Mouse (Mus musculus) layer of hippocampus, adult 18-20 months (tissue): ENCODE results near the gene Nyx. TPM values are rescaled to one million over a fixed set of nuclear protein-coding genes. Genes with fewer than 3 reads are reported as not detected.
"Not testable (repeated sequence)": the region's sequence is repeated elsewhere in the genome, so short reads cannot be mapped to it uniquely, and the experiment has no call there.

Experiments used
- DNase-seq, 2 experiments: peaks; one replicate each; pipeline ENCODE4 v3.0.0; 2022; ENCODE audit warnings: low spot score in 2 of 2
- long read RNA-seq: library from polyadenylated mRNA; stranded (forward); transcript quantifications from one replicate; pipeline ENCODE4 v2.0.0, GENCODE M21; 2021
- total RNA-seq, 2 experiments: library from RNA; stranded (reverse); gene quantifications; 2 replicates each; pipeline ENCODE4 v1.2.3; 2021

The Nyx gene
- total RNA-seq, result under 1 TPM; 0.62 to 0.76 TPM
- long read RNA-seq, result 0 reads

- DNase-seq, result no peak
Observed at GRCm38 (mm10) chrX:13465810-13466209, at the start of gene Nyx. Nyx (plus strand) TSS chrX:13466110.

DNA sequence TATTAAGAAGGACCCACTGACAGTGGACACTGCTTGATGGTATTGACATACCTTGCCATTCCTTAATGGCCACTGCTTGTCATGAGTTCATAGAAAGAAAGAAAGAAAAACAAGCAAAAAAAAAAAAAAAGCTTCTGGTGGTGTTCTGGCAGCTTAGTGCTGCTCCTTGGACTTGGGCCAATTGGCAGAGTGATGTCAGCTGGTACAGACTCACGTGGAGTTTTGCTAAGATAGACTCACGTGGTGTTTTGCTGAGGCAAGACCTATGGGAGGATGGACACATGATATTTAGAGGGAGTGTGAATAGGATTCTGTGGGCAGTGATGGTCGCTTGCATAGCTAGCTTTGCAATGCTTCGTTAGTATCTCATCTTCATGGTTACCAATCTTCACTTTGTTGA, 43.9 kb upstream of the Nyx start:
- DNase-seq, result no peak

DNA sequence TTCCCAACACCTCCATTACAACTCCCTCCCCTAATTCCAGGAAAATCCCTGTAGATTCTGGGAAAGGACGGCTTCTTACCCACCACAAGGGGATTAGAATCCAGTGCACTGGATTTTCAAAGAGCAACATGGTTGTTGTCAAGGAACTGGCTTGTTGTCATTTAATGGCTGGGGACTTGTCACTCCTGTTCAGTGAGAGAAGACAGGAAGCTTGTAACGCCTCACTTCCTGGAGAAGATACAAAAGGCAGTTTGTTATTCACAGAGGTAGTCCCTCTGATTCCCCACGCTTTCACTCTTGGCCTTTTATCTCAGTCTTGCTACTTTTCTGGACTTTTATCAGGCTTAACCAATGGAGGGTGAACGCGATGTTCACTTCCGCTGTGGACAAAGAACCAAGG, 34.5 kb upstream of the Nyx start:
- no peak for DNase-seq

DNA sequence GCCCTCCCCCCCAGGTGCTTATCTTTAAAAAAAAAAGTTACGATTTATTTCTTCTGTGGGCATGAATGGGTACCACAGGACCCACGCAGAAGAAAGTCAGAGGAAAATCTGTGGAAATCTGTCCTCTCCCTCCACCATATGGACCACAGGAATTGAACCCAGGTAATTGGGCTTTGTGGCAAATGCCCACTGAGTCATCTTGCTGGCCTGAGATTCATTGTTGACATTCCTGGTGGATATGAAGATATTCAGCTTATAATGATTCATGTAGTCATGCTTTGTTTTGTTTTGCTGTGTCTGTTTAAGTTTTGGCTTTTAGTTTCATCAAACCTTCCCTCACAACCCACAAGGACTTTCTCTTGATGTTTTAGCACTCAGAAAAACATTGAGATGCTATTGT, 29.9 kb upstream of the Nyx start:
- DNase-seq, result not testable (repeated sequence)

GRCm38 (mm10) chrX:13456544-13456943, 9.4 kb upstream of the Nyx start:
- not testable (repeated sequence) for DNase-seq

DNA sequence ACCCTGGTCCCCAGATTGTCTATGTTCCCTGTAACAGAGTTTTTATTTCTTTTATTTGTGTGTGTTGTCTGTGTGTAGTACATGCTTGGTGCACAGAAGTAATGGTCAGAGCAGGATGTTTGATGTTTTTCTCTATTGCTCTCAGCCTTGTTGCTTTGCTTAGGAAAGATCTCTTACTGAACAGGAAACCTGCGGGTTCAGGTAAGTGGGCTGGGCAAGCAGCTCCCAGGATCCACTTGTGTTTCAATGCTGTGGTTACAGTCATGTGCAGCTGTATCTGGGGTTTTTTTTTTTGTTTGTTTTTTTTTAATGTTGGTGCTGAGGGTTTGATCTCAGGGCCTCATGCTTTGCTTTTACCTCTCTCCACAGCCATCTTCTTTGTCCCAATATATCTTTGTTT, 7.1 kb upstream of the Nyx start:
- DNase-seq, result no peak

DNA sequence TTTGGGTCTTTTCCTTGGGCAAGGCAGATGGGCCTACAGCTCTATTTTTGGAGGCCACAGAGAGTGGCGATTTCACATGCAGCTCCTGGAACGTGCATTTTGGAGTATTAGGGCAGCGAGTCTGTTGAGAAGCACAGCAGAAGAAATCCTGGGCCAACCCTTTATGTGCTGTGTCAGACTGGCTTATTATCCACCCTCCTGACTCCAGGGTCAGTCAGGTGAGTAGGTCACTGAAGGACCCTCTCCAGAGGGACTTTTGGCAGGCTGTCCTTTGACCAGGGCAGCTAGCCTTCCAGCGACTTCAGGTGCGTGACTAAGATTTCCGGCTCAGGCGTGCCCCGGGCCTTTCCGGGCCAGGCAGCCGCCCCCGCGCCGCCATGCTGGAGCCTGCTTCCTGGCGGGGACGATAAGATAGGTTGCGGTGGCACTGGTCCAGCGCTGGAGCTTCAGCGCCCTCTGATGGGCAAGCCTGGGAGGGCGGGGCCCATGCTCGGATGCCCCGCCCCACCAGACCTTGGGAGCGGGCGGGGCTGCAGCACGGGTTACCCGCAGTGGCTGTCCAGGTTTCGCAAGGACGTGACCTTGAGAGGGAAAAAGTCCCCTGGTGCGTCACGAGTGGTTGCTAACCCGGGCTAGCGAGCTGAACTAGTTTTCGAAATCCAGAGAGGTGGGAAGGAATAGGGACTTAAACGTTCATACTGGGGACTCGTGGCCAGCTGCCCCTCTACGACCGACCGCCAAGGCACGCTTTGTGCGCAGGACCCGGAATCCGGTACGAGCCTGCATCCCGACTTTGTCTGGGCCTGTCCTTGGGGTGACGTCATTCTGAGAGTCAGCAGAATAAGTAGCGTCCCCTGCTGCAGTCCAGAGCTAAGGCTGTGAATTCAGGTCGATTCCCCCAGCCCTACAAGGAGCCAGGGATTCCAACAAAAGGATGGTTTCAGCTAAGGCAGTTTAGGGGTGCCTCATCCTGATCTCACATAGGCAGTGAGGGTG, 4.3 kb upstream of the Nyx start:
- DNase-seq, result peak; percentile 64 to 88

DNA sequence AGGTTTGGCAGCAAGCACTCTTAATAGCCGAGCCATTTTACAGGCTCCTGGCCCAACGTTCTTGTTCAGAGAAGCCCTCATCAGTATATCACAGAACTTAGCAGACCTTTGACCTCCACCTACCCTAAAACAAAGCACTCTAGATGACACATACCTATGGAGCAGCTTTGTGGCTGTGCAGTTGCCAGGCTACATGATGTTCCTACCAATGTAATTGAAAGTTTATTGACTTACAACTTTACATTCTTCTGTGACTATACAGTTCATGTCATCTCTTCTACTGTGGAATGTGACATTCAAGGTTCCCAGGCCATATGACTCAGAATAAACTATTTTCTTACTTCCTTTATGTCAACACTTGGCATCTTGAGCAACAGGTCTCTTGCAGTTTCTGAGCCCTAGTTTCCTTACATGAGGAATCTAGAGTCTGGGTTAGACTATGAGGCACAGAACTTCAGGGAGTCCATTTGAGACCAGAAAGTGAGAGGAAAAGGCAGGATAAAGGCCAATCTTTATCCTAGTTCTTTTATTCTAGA, 2.9 kb upstream of the Nyx start:
- DNase-seq, result no peak

- DNase-seq, result no peak
Observed at GRCm38 (mm10) chrX:13466681-13467080, 771 bp downstream of the Nyx start.

DNA sequence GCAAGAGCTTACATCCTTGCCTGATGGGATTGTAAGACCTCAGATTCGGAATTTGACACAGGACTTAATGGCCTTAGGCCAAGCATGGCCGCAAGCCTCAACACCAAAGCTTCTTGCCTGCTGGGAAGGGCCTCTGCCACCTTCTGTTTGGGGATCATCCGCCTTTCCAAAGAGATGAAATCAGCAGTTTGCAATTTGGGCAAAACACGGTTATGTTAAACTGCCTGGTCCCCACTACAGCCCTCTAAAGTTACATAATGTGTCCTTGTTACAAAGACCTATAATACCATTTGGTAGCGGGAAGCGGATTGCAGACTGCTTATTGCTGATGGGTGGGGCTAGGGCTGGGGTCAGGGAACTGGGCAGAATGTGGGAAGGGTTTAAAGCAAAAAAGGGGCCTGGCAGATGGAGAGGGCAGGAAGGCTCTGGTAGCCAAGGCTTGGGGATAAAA, 1.2 kb downstream of the Nyx start:
- DNase-seq, result no peak

GRCm38 (mm10) chrX:13469160-13470116, 3.5 kb downstream of the Nyx start:
- peak; percentile 59 to 86 for DNase-seq

DNA sequence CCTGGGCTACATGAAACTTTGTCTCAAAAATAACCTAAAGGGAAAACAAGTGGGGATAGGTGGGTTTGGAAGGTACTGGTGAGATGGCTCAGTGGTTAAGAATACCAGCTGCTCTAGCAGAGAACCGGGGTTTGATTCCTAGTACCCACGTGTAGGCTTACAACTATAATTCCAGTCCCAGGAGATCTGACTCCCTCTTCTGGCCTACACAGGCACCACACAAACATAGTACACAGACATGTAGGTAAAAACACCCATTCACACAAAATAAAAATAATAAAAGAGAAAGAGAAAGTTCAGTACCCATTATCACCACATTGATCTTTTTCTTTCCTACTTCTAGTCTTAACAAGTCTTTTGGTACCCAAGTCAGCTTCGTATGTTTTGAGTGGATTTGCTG, 6.0 kb downstream of the Nyx start:
- no peak for DNase-seq

- no peak for DNase-seq
Observed at GRCm38 (mm10) chrX:13472751-13473225, 6.9 kb downstream of the Nyx start.

- no peak for DNase-seq
Observed at GRCm38 (mm10) chrX:13475382-13475781, 9.5 kb downstream of the Nyx start.

- DNase-seq, result no peak
Observed at GRCm38 (mm10) chrX:13477596-13477995, 11.7 kb downstream of the Nyx start.

DNA sequence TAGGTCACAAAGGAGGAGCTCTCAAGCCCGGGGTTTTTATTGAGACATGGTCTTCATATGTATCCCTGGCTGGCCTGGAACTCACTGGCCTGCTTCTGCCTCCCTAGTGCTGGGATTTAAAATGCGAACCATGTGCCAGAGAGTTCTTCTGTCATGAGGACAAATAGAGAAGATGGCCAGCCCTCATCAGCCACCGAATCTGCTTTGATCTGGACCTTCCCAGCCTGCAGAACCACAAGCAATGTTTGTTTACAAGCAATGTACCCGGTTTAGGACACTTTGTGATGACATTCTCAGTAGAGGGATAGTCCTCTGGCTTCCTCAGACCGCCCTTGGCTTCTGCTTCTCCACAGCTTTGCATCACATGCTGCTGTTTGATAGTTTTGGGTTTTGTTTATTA, 12.4 kb downstream of the Nyx start:
- DNase-seq, result no peak

GRCm38 (mm10) chrX:13479570-13479969, 13.7 kb downstream of the Nyx start:
- no peak for DNase-seq

GRCm38 (mm10) chrX:13482576-13482975, 16.7 kb downstream of the Nyx start:
- DNase-seq, result no peak

DNA sequence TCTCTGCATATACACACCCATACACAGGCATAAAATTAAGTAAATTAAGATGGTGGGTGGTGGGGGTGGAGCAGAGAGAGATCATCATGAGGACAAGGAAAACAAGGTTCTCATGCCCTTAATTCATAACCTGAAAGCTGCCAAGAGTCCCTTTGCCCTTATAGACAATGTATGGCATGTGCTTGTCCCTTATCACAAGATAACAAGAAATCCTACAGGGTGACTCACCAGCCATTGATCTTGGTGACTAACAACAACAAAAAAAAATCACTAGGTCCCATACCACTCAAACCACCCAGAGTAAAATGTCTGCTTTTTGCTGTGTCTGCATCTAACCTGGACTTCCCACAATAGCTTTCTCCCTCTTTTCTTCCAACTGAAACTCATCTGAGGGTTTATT, 18.5 kb downstream of the Nyx start:
- no peak for DNase-seq

- DNase-seq, result no peak
Observed at GRCm38 (mm10) chrX:13489001-13489400, 23.1 kb downstream of the Nyx start.

- no peak for DNase-seq
Observed at GRCm38 (mm10) chrX:13489761-13490160, 23.9 kb downstream of the Nyx start.
